Mouse (Mus musculus): ENCODE measurements around the gene Ptbp1. TPM values are rescaled to one million over a fixed set of nuclear protein-coding genes. Genes with fewer than 3 reads are reported as not detected.
A peak's percentile ranks its signal among the peaks of the same experiment; 100 is the strongest.

Ptbp1 gene
- 207 and 326 TPM in 2 replicates for polyA plus RNA-seq (2012; rRNA removed)

- peak; percentile 97 for DNase-seq (ENCODE audit: low read depth)
These were observed at the start of gene Ptbp1 for GRCm38 (mm10) chr10:79853860-79854795. Gene Ptbp1, plus strand, starts transcription at chr10:79854427.

DNA sequence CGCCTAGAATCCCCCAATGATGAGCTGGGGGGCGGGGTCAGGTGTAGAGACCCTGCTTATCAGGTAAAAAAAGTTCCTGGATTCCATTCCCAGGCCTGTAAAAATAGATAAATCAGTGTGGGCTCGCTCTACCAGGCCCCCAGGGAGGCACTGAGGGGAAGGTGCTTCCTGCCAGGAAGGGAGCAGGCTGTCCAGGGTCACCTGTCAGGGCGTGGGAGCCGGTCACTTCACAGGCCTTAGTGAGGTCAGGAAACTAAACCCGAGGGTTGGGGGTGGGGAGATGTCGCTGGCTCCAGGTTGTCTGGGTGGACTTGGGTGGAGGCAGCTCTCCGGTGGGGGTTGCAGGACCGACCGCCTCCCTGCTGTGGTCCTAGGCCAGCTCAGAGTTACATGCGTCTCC, 48.6 kb upstream of the Ptbp1 start:
- DNase-seq (ENCODE audit: low read depth) = no peak

- no peak for DNase-seq (ENCODE audit: low read depth)
These were observed 47.9 kb upstream of the Ptbp1 start for GRCm38 (mm10) chr10:79806331-79806730.

DNA sequence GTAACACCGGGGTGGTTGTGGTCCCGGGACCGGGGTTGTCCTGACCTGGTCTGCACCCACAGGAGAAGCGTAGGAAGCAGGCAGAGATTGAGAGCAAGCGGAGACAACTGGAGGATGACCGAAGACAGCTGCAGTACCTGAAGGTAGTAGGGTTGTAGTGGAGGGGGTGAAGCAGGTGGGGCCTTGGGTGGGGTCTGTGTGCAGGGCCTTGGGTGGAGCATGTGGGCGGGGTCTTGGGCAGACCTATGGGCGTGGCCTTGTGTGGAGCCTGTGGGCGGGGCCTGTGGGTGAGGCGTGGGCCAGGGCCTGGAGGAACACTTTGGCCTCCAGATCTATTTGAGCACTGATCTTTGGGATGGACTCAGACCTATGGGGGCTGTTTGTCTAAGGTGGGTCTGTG, 47.3 kb upstream of the Ptbp1 start:
- no peak for DNase-seq (ENCODE audit: low read depth)

DNA sequence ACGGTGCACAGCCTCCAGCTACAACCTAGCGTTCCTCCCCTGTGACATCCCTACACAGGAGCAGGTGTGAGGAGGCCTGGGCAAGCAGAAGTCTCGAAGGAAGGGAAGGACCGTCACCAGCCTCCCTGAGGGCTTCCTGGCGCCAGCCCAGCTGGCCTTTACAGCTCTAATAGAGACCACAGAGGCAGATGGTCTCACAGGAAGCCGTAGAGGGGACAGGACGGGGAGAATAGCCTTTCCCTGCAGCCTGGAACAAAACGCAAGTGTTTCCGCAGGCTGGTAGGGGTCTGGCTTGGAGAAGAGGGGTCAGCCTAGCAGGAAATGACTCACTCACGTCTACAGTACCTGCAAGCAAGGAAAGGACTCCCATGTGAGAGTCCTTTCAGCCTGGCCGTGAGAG, 46.4 kb upstream of the Ptbp1 start:
- DNase-seq (ENCODE audit: low read depth) = no peak

DNA sequence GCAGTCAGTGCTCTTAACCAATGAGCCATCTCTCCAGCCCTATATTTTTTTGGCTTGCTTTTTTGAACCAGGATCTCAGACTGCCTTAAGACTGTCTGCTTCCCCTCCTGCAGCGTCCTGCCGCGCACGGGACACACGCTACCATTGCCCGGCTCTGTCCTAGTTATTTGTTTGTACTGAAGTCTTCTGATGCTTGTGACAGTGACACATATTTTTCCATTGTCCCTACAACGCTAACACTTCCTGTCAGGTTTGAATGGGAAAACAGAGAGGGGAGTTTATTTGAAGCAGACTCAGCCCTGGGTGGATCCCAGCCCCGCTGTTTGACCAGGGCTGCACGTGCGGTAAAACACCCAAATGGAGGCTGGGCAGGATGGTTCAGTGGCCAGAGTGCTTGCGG, 45.5 kb upstream of the Ptbp1 start:
- no peak for DNase-seq (ENCODE audit: low read depth)

DNA sequence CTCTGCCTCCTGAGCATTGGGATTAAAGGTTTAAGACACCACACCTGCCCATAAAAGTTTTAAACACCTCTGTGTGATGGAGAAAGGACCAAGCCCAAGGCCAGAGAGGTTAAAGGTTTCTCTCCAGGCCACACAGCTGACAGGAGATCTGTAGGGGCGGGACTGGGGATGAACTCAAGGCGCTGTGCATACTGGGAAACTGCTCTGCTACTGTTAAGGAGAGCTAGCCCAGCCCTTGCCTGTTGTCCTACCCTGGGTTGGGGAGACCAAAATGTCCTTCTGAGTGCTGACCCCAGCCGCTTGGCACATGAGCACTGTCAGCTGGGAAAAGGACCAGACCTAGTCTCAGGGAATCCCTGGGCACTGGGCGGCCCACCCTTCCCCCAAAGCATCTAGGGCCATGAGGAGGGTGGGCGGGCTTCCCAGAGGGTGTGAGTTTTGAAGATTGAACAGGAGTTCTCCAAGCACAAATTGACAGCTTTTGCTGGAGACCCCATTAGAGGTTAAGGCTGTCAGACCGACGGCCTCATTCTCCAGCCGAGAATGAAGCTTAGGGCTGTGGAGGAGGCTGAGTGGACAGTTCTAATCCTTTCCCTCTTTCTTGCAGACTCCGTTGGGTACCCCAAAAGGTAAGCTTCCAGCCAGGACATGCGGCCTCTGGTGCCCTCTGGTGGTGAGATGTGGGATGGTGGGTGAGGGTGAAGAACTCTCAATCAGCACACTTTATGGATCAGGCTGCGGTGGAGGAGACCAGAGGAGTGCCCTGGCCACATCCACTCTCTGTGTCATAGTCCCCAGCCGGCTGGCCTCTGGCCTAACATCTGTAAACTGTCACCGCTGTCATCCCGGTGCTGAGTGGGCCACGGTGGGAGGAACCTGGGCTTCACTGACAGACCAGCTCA, 42.2 kb upstream of the Ptbp1 start:
- DNase-seq (ENCODE audit: low read depth) = no peak

GRCm38 (mm10) chr10:79814271-79814842, 39.9 kb upstream of the Ptbp1 start:
- DNase-seq (ENCODE audit: low read depth) = no peak

DNA sequence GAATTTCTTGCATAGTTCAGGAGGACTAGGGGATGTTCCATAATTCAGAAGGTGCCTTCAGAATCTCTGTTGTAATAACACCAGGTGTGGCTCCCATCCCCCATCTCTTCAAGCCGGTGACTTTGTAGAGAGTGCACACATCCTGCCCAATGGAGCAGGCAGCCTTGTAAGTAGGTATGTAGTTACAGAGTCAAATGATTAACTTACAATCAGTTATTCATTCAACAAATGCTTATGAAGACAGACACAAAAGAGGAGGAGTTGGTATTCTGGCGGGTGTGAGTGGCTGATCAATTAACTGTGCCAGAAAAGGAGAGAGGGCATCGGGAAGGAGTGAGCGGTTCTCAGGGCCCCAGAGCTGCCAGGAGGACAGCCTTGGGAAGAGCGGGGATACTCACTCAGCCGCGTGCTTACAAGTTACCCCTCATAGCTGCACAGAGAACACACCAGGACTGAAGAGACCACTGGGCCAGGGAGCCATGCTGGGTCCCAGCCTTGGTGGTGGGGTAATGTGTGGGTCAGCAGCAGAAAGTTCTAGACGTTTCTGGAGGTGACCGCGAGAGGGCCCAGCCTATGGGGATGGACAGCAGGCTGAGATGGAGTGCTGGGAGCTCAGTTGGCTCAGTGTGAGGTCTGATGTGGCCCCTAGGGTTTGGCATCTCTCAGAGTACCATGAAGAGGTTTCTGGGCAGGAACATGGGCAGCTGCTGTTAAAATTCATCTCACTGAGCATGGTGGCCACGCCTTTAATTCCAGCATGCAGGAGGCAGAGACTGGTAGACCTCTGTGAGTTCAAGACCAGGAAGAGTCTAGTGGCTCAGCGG, 38.3 kb upstream of the Ptbp1 start:
- no peak for DNase-seq (ENCODE audit: low read depth)

DNA sequence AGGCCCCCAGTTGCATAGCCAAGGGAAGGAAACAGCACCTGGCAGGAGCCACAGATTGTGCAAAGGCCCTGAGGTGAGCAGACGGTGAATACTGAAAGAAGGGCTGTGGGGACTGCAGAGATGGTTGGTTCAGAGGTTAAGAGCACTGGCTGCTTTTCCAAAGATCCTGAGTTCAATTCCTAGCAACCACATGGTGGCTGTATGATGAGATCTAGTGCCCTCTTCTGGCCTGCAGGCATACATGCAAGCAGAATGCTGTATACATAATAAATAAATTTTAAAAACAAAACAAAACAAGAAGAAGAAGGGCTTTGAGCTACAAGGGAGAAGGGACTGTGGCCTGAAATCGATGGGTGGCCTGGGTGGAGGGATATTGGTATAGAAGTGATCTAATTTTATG, 37.1 kb upstream of the Ptbp1 start:
- DNase-seq (ENCODE audit: low read depth) = no peak

DNA sequence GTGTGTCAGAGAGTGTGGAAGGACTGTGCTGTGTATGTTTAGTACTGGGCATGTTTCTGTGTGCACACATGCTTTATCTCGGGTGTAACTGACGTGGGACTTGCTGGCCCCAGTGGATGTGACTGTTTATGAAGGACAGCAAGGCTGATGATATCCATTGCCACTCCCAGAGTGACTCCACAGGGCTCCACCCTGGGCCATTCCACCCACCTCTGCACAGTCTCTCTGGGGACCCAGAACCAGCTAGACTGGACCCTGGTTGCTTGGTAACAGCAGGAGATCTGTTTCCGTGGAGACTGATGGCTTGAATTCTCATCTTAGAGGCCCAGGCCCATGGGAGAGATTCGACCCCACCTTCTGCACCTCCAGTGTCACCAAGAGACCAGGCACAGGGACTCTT, 36.0 kb upstream of the Ptbp1 start:
- no peak for DNase-seq (ENCODE audit: low read depth)

GRCm38 (mm10) chr10:79819606-79820005, 34.6 kb upstream of the Ptbp1 start:
- no peak for DNase-seq (ENCODE audit: low read depth)

DNA sequence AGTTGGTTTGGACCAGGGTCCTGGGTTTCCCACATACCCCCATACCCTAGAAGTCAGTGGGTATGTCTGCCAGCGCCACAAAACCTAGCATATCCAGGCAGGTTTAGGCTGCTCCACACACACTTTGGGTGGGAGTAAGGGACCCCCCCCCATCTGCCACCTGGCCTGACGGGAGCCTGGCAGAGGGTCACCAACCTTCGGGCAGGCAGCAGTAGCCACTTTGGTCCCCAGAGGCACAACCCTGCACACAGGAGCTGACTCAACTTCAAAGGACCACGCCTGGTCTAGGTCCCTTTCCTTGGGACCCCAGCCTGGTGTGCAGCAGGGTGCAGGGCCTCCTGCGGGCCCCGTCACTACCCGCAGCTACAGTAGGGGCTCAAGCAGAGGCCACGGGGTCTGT, 34.0 kb upstream of the Ptbp1 start:
- no peak for DNase-seq (ENCODE audit: low read depth)

DNA sequence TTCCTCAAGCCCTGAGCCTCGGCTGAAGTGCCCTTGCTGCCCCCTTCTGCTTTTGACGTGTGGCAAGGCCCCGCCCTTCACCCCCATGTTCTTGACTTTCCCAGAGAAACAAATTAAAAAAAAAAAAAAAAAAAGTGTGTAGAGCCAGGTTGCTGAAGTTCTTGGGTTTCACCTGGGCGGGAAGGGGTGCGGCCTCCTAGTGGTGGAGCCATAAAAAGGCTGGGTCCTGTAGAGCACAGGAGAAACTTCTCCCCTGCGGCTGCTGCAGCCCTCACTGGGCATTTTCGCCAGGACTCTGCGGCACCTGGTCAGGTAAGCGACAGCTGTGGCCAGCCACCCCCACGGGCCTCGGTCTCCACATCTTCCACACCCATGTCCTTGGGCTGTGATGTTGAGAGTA, 33.4 kb upstream of the Ptbp1 start, which contains the start of gene Misp:
Misp (plus strand) TSS at position 208 of the 400 bp plus-strand sequence.
- no peak for DNase-seq (ENCODE audit: low read depth)

DNA sequence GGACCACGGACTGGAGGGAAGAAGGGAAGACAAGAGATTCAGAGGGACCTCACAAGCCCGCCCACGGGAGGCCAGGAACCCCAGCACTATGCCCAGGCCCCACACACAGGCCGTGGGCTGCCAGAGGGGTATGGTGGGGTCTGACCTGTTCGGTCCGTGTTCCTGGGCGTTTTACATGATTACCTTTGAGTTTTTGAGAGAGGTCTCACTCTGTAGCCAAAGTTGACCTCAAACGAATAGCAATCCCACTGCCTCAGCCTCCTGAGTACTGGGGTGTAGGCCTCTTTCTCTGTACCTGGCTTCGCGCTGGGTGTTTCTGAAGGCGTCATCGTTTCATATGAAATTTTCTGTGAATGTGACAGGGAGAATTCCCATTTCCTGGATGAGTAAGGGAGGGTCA, 32.5 kb upstream of the Ptbp1 start:
- no peak for DNase-seq (ENCODE audit: low read depth)

- DNase-seq (ENCODE audit: low read depth) = no peak
These were observed 31.9 kb upstream of the Ptbp1 start for GRCm38 (mm10) chr10:79822372-79822771.

GRCm38 (mm10) chr10:79823011-79823410, 31.2 kb upstream of the Ptbp1 start:
- DNase-seq (ENCODE audit: low read depth) = no peak

DNA sequence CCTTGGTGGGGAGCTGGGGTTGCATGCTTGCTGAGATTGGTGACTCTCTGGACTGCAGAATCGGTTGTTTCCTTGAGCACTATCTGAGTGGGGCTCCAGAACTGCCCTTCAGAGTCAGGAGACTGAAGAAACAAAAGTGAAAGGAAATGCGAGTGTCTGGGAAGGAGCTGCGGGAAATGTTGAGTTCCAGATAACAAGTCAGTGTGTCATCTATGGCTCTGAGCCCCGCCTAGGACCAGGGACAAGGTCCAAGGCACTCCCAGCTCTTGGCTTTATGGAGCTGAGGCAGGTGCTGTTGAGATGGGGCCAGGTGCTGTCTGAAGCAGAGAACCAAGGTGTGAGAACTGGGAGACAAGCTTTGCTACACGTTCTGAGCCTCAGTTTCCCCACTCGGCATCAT, 29.8 kb upstream of the Ptbp1 start:
- no peak for DNase-seq (ENCODE audit: low read depth)

DNA sequence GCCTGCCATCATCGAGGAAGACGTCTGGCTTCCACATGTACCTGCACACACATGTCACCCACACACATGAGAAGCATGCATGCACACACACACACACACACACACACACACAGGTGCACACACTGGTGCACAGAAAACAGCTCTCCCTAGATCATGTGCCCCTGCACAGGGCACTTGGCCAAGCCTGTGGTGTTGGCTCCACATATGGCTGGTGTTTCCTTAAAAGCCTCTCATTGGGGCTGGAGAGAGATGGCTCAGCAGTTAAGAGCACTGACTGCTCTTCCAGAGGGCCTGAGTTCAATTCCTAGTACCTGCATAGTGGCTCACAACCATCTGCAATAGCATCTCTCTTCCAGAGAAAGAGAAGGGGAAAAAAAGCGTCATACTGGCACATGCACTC, 22.6 kb upstream of the Ptbp1 start:
- no peak for DNase-seq (ENCODE audit: low read depth)

DNA sequence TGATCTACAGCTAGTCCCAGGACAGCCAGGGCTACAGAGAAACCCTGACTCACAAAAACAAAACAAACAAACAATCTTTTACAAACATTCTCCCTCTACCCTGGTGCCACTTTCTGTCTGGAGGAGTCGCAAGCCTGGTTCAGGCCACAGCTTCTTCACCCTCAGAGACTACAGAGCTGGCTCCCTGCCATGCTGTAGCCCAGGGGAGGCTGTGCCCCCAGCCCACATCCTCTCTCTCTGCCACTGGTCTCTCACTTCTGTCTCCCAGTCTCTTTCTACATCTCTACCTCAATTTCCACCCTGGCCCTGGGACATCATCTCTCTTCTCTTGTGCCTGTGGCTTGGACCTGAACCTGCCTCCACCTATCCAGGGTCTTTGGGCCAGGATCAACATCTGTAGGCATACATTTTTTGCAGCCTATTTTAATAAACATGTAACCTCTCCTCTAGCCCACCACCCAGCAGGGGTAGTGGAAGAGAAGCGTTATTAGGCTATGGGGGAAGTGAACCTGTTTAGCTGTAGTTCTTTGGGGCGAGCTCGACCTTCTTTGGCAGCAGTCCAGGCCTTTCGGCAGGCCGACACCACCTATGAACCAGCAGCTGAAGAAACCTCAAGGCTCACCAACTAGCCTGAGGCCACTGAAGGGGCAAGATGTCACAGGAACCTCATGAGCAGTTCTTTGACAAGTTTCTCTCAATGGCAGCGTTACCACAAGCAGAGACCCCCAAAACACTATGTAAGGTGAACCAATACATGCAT, 22.0 kb upstream of the Ptbp1 start:
- no peak for DNase-seq (ENCODE audit: low read depth)

GRCm38 (mm10) chr10:79832786-79833181, 21.4 kb upstream of the Ptbp1 start:
- no peak for DNase-seq (ENCODE audit: low read depth)
